Mouse (Mus musculus): ENCODE measurements around the gene Ptbp1.
A peak's percentile ranks its signal among the peaks of the same experiment; 100 is the strongest.

Ptbp1 gene

DNA sequence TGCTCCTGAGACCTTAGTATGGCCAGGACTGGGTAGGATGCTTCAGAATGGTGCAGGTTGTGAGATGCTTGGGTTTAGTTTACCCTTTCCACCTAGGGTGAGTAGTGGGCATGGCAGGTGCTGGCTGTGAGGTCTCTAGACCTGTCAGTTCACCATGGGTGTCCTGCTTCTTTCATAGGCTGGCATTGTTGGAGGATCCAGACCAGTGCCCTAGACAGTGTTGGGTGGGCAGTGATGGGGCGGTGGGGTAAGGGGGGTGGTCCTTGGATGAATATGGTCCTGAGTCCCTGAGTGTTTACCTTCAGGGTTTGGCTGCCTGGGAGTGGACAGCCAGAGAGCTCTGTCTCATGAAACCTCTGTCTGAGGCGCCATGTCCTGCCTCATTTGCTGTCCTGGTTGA lies 3.7 kb downstream of the Ptbp1 start:
- TF ChIP-seq CTCF (conservative IDR thresholded peaks at IDR 0.05; ENCODE audit: low read length): no peak
- TF ChIP-seq NANOG (IDR thresholded peaks at IDR 0.05; ENCODE audit: borderline replicate concordance, low read length): no peak
- TF ChIP-seq POU5F1 (IDR thresholded peaks at IDR 0.05; ENCODE audit: borderline replicate concordance, low read length): no peak
- no peaks in the 10 kb centered on the region for H3K27me3 ChIP-seq (ENCODE audit: insufficient read depth, low read length)
- peaks cover 77% of the 10 kb centered on the region for H3K36me3 ChIP-seq (ENCODE audit: insufficient read depth, low read length)
- no peaks in the 10 kb centered on the region for H3K9me3 ChIP-seq (ENCODE audit: low read length)
- peaks cover 73% of the 10 kb centered on the region for H3K4me1 ChIP-seq (replicated peaks; ENCODE audit: low read depth, low read length)
- peak overlapping the region; percentile 97 for H3K4me3 ChIP-seq (replicated peaks; ENCODE audit: low read length)

DNA sequence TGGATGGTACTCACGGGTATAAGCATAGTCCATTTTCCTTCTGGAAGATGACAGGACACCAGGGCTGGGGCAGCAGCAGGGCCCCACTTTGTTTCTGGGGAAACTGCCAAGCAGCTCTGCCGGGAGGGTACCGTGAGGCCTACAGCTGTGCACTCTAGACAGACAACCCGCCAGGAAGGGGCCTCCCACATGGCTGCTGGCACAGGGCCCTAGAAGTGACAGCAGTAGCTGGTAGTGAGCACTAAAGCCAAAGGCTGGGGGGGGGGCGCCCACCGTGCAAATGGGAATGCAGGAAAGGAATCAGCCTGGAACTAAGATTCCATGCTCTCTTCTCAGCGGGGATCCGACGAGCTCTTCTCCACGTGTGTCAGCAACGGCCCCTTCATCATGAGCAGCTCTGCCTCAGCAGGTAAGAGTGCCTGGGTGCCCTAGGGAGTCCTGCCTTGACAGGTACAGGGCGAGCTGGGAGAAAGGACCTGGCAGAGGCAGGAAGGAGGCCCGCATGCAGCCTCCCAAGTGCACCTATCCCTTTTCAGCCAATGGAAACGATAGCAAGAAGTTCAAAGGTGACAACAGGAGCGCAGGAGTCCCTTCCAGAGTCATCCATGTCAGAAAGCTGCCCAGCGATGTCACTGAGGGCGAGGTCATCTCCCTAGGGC lies 4.3 kb downstream of the Ptbp1 start:
- H3K4me3 ChIP-seq (replicated peaks; ENCODE audit: low read length): peak overlapping the region; percentile 97
- H3K36me3 ChIP-seq (ENCODE audit: insufficient read depth, low read length): peaks cover 83% of the 10 kb centered on the region
- TF ChIP-seq CTCF (conservative IDR thresholded peaks at IDR 0.05; ENCODE audit: low read length): no peak
- no peak for TF ChIP-seq NANOG (IDR thresholded peaks at IDR 0.05; ENCODE audit: borderline replicate concordance, low read length)
- TF ChIP-seq POU5F1 (IDR thresholded peaks at IDR 0.05; ENCODE audit: borderline replicate concordance, low read length): no peak
- no peaks in the 10 kb centered on the region for H3K27me3 ChIP-seq (ENCODE audit: insufficient read depth, low read length)
- no peaks in the 10 kb centered on the region for H3K9me3 ChIP-seq (ENCODE audit: low read length)
- peaks cover 72% of the 10 kb centered on the region for H3K4me1 ChIP-seq (replicated peaks; ENCODE audit: low read depth, low read length)

DNA sequence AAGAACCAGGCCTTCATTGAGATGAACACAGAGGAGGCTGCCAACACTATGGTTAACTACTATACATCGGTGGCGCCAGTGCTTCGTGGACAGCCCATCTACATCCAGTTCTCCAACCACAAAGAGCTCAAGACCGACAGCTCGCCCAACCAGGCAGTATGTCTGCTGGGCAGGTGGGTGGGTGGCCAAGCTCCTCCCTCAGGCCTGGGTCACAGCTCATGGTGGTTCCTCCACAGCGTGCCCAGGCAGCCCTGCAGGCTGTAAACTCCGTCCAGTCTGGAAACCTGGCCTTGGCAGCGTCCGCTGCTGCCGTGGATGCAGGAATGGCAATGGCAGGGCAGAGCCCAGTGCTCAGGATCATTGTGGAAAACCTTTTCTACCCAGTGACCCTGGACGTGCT lies 4.9 kb downstream of the Ptbp1 start:
- H3K36me3 ChIP-seq (ENCODE audit: insufficient read depth, low read length): peaks cover 89% of the 10 kb centered on the region
- H3K4me1 ChIP-seq (replicated peaks; ENCODE audit: low read depth, low read length): peaks cover 72% of the 10 kb centered on the region
- H3K27me3 ChIP-seq (ENCODE audit: insufficient read depth, low read length): no peaks in the 10 kb centered on the region
- TF ChIP-seq NANOG (IDR thresholded peaks at IDR 0.05; ENCODE audit: borderline replicate concordance, low read length) (no peak), CTCF (conservative IDR thresholded peaks at IDR 0.05; ENCODE audit: low read length) (no peak), POU5F1 (IDR thresholded peaks at IDR 0.05; ENCODE audit: borderline replicate concordance, low read length) (no peak)
- peak overlapping the region; percentile 97 for H3K4me3 ChIP-seq (replicated peaks; ENCODE audit: low read length)
- H3K9me3 ChIP-seq (ENCODE audit: low read length): no peaks in the 10 kb centered on the region

DNA sequence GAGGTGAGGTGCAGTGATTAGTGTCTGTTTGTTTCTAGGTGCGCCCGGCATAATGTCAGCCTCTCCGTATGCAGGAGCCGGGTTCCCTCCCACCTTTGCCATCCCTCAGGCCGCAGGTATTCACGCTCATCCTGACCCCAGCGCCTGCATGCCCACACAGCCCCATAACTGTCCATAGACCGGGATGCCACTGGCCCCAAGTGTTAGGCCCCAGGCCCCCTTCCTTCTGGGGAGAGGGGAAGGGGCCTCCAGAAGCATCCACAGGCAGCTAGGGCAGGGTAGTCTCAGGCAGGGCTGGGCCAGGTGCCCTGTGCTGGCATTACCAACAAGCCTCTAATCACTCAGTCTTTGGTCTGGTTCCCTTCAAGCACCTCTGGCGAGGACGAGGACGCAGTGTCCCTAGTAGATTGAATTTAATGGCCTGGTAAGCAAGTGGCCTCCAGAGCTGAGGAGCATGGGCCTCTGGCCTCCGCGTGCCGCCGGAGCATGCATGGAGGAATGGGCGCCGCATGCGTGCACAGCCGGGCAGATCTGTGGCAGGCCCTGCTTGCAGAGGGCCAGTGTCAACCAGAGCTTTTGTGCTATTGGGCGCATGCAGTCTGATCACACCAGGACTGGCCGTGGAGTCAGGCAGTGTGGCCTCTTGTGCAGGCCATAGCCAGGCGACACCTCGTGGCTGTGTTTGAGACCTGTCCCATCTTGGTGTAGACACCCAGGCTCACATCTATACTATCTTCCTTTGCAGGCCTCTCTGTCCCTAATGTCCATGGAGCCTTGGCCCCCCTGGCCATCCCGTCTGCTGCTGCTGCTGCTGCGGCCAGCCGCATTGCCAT lies 6.1 kb downstream of the Ptbp1 start:
- peaks cover 79% of the 10 kb centered on the region for H3K4me1 ChIP-seq (replicated peaks; ENCODE audit: low read depth, low read length)
- TF ChIP-seq POU5F1 (IDR thresholded peaks at IDR 0.05; ENCODE audit: borderline replicate concordance, low read length): no peak
- TF ChIP-seq NANOG (IDR thresholded peaks at IDR 0.05; ENCODE audit: borderline replicate concordance, low read length): no peak
- no peak for TF ChIP-seq CTCF (conservative IDR thresholded peaks at IDR 0.05; ENCODE audit: low read length)

DNA sequence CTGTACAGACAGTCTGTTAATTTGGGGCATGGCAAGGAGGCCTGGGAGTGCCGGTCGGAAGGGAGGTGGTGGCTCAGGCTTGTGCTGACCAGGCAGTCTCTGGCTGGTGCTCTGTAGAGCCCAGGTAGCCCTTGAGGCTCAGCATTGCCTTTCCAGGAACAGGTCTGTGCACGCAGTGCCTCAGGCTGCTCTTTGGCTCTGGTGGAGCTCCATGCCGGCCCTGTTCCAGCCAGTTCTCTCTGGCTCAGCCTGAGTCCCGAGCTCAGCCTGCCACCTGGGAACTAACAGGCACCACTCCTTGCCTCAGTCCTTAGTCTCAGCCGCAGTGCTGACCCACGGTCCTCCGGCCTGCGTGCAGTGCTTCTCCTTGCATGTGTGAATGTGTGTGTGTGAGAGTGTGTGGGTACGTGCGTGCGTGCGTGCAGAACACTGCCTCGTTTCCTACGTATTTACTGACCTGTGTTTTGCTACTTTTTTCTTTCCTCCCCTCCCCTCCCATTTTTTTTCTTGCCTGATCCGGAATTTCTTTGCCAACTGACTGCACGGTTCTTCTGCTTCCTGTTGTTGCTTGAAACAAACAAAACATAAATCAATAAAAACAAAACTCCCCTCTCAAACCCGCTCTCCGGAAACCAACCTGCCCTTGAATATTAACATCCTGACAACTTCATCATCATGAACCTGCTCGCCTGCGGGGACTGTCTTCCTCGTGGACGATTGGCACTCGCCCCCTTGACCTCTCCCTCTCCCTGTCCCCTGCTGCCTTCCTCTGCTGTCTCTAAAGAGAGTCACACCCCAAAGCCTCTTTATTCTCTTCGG lies 7.2 kb downstream of the Ptbp1 start:
- H3K9me3 ChIP-seq (ENCODE audit: low read length): no peaks in the 10 kb centered on the region
- H3K27me3 ChIP-seq (ENCODE audit: insufficient read depth, low read length): no peaks in the 10 kb centered on the region
- H3K4me1 ChIP-seq (replicated peaks; ENCODE audit: low read depth, low read length): peaks cover 83% of the 10 kb centered on the region
- peaks cover 92% of the 10 kb centered on the region for H3K36me3 ChIP-seq (ENCODE audit: insufficient read depth, low read length)
- peak overlapping the region; percentile 97 for H3K4me3 ChIP-seq (replicated peaks; ENCODE audit: low read length)
- no peak for TF ChIP-seq CTCF (conservative IDR thresholded peaks at IDR 0.05; ENCODE audit: low read length)
- TF ChIP-seq NANOG (IDR thresholded peaks at IDR 0.05; ENCODE audit: borderline replicate concordance, low read length): no peak
- no peak for TF ChIP-seq POU5F1 (IDR thresholded peaks at IDR 0.05; ENCODE audit: borderline replicate concordance, low read length)

More for the DNA sequence above, 6.1 kb downstream of the Ptbp1 start:
- H3K36me3 ChIP-seq (ENCODE audit: insufficient read depth, low read length): peaks cover 98% of the 10 kb centered on the region
- peak overlapping the region; percentile 97 for H3K4me3 ChIP-seq (replicated peaks; ENCODE audit: low read length)
- H3K9me3 ChIP-seq (ENCODE audit: low read length): no peaks in the 10 kb centered on the region
- H3K27me3 ChIP-seq (ENCODE audit: insufficient read depth, low read length): no peaks in the 10 kb centered on the region

DNA sequence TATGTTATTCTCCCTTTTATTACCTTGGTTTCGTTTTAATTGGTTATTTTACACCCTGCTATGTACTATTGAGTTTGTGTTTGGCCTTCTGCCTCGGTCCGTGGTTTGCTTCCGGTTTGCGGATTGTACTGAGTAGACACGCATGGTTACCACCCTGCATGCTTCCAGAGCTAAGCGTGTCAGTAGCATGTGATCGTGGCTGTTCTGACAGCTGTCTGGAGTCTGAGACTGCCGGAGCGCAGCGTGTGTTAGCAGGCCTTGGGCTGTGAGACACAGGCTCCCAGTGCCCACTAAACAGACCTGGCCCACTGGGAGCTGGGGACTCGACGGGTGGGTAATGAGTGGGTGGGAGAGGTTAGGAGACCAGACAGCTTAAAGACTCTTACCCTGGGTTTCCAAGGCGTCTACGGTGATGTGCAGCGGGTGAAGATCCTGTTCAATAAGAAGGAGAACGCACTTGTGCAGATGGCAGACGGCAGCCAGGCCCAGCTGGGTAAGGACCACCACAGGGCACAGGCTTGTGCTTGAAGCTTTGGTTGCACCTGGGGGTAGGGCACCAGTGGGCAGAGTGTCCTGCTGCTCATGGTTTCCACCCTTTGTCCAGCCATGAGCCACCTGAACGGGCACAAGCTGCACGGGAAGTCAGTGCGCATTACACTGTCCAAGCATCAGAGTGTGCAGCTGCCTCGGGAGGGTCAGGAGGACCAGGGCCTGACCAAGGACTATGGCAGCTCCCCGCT lies 8.0 kb downstream of the Ptbp1 start:
- Histone ChIP-seq H3K36me3 (ENCODE audit: insufficient read depth, low read length) (peaks cover 84% of the 10 kb centered on the region), H3K4me1 (replicated peaks; ENCODE audit: low read depth, low read length) (peaks cover 83% of the 10 kb centered on the region), H3K27me3 (ENCODE audit: insufficient read depth, low read length) (no peaks in the 10 kb centered on the region), H3K9me3 (ENCODE audit: low read length) (no peaks in the 10 kb centered on the region), H3K4me3 (replicated peaks; ENCODE audit: low read length) (no peak overlapping the region)
- TF ChIP-seq NANOG (IDR thresholded peaks at IDR 0.05; ENCODE audit: borderline replicate concordance, low read length) (no peak), POU5F1 (IDR thresholded peaks at IDR 0.05; ENCODE audit: borderline replicate concordance, low read length) (no peak)

DNA sequence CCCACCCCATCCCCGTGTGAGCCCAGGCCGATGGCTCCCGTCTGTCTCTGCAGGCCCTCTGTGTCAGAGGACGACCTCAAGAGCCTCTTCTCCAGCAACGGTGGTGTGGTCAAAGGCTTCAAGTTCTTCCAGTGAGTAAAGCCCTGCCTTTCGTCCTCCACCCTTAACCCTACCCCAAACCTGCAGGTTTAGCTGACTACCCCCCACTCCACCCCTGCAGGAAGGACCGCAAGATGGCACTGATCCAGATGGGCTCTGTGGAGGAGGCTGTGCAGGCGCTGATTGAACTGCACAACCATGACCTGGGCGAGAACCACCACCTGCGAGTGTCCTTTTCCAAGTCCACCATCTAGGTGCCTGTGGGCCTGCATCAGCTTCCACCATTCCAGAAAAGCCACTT lies 8.7 kb downstream of the Ptbp1 start:
- Histone ChIP-seq H3K27me3 (ENCODE audit: insufficient read depth, low read length) (no peaks in the 10 kb centered on the region), H3K36me3 (ENCODE audit: insufficient read depth, low read length) (peaks cover 77% of the 10 kb centered on the region), H3K9me3 (ENCODE audit: low read length) (no peaks in the 10 kb centered on the region), H3K4me3 (replicated peaks; ENCODE audit: low read length) (no peak overlapping the region), H3K4me1 (replicated peaks; ENCODE audit: low read depth, low read length) (peaks cover 81% of the 10 kb centered on the region)
- TF ChIP-seq POU5F1 (IDR thresholded peaks at IDR 0.05; ENCODE audit: borderline replicate concordance, low read length): no peak
- no peak for TF ChIP-seq NANOG (IDR thresholded peaks at IDR 0.05; ENCODE audit: borderline replicate concordance, low read length)
- no peak for TF ChIP-seq CTCF (conservative IDR thresholded peaks at IDR 0.05; ENCODE audit: low read length)
